In the genomic region with DNA sequence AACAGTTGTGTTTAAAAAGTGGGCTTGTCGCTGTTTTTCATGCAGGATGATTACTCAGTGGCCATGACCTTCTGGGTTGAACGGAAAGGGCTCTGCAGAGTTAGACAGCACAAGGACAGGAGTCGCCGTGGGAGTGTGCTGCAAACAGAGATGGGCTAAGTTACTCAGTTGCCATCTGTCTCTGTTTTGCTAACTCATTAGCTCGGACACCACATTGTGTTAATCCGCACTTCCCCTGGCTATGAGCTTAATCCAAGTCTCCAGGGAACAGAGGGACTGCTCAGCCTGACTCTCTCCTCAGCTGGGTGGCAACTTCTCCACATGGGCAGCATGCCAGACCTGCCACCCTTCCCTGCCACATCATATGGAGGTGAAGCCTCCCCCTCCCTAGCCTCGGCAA, we compare ENCODE assay signal across 10 mouse cellular contexts.
DNase-seq lines count a peak whose midpoint lies in the region; ATAC-seq and TF ChIP-seq lines count a peak whose summit lies in the region.
"Had no signal": no experiment of that assay in that cellular context is flagged by ENCODE, and none has a peak within 500 bp of the region (broad histone marks: within the 10 kb centered on the region; RNA-seq: fewer than 3 reads in every experiment).

No protein-coding gene starts in this region.

- no peak for TF ChIP-seq CTCF in forebrain, postnatal 0 days (IDR thresholded peaks at IDR 0.05; ENCODE audit: low read depth)
- no peak for TF ChIP-seq CTCF in lung, postnatal 0 days (IDR thresholded peaks at IDR 0.05)

- H3K9ac ChIP-seq in forebrain, embryonic 11.5 days (ENCODE audit: low read length): no peak overlapping the region
- H3K9ac ChIP-seq in forebrain, postnatal 0 days: no peak overlapping the region
- no peak overlapping the region for H3K9ac ChIP-seq in embryonic facial prominence, embryonic 13.5 days
- H3K9ac ChIP-seq in lung, postnatal 0 days (replicated peaks; ENCODE audit: low read depth): no peak overlapping the region
- H3K9ac ChIP-seq: stomach, embryonic 15.5 days had no signal

- WGBS in forebrain, embryonic 11.5 days: 41% methylated on average over 7 of the region's 7 CpGs
- WGBS in forebrain, postnatal 0 days: 33% methylated on average over 7 of the region's 7 CpGs
- WGBS in embryonic facial prominence, embryonic 13.5 days: 41% methylated on average over 7 of the region's 7 CpGs
- 61% methylated on average over 7 of the region's 7 CpGs for WGBS in lung, postnatal 0 days

- DNase-seq in forebrain, embryonic 11.5 days (ENCODE audit: low spot score): no peak
- no peak for DNase-seq in forebrain, postnatal 0 days
- DNase-seq in left cerebral cortex, postnatal 4 days: peak; percentile 79
- no peak for DNase-seq in left cerebral cortex, adult 11 months (ENCODE audit: low spot score)
- DNase-seq in retina, adult 2 months (ENCODE audit: low read depth, low spot score): peak; percentile 6
- DNase-seq in lung, postnatal 0 days (ENCODE audit: low spot score): no peak
- DNase-seq in urinary bladder, adult 2 months (ENCODE audit: low spot score): no peak

- H3K36me3 ChIP-seq in forebrain, embryonic 11.5 days (ENCODE audit: control insufficient read depth, insufficient read depth, low read length): no peaks in the 10 kb centered on the region
- H3K36me3 ChIP-seq in forebrain, postnatal 0 days (ENCODE audit: insufficient read depth): no peaks in the 10 kb centered on the region
- H3K36me3 ChIP-seq in embryonic facial prominence, embryonic 13.5 days: no peaks in the 10 kb centered on the region
- no peaks in the 10 kb centered on the region for H3K36me3 ChIP-seq in lung, postnatal 0 days (ENCODE audit: insufficient read depth, low read length)
- H3K36me3 ChIP-seq: stomach, embryonic 15.5 days had no signal

- H3K4me3 ChIP-seq in forebrain, embryonic 11.5 days (ENCODE audit: low read depth, low read length): no peak overlapping the region
- no peak overlapping the region for H3K4me3 ChIP-seq in forebrain, postnatal 0 days (ENCODE audit: low read depth, low read length)
- H3K4me3 ChIP-seq in embryonic facial prominence, embryonic 13.5 days: no peak overlapping the region
- no peak overlapping the region for H3K4me3 ChIP-seq in lung, postnatal 0 days (ENCODE audit: low read depth, low read length)
- H3K4me3 ChIP-seq: megakaryocyte, embryonic 14.5 days; stomach, embryonic 15.5 days had no signal

- H3K9me3 ChIP-seq in forebrain, embryonic 11.5 days (ENCODE audit: control insufficient read depth, low read length): no peaks in the 10 kb centered on the region
- no peaks in the 10 kb centered on the region for H3K9me3 ChIP-seq in forebrain, postnatal 0 days (ENCODE audit: low read length)
- H3K9me3 ChIP-seq in embryonic facial prominence, embryonic 13.5 days: no peaks in the 10 kb centered on the region
- no peaks in the 10 kb centered on the region for H3K9me3 ChIP-seq in lung, postnatal 0 days (ENCODE audit: low read length)
- H3K9me3 ChIP-seq: megakaryocyte, embryonic 14.5 days; stomach, embryonic 15.5 days had no signal

- no peak overlapping the region for H3K4me2 ChIP-seq in forebrain, embryonic 11.5 days (ENCODE audit: low read depth, low read length, severe bottlenecking)
- H3K4me2 ChIP-seq in forebrain, postnatal 0 days (ENCODE audit: low read depth): no peak overlapping the region
- no peak overlapping the region for H3K4me2 ChIP-seq in embryonic facial prominence, embryonic 13.5 days
- no peak overlapping the region for H3K4me2 ChIP-seq in lung, postnatal 0 days (replicated peaks; ENCODE audit: low read depth, low read length)
- H3K4me2 ChIP-seq: stomach, embryonic 15.5 days had no signal

- no peaks in the 10 kb centered on the region for H3K27me3 ChIP-seq in forebrain, embryonic 11.5 days (ENCODE audit: control insufficient read depth, insufficient read depth, low read length)
- H3K27me3 ChIP-seq in forebrain, postnatal 0 days (ENCODE audit: insufficient read depth, low read length): no peaks in the 10 kb centered on the region
- no peaks in the 10 kb centered on the region for H3K27me3 ChIP-seq in embryonic facial prominence, embryonic 13.5 days
- no peaks in the 10 kb centered on the region for H3K27me3 ChIP-seq in lung, postnatal 0 days (replicated peaks; ENCODE audit: insufficient read depth, low read length)
- H3K27me3 ChIP-seq: stomach, embryonic 15.5 days had no signal

- no peak overlapping the region for H3K27ac ChIP-seq in forebrain, embryonic 11.5 days (ENCODE audit: low read depth, low read length)
- no peak overlapping the region for H3K27ac ChIP-seq in forebrain, postnatal 0 days (ENCODE audit: low read depth, low read length)
- peak overlapping the region; percentile 34; the same call in 1 of the 2 replicates for H3K27ac ChIP-seq in embryonic facial prominence, embryonic 13.5 days
- no peak overlapping the region for H3K27ac ChIP-seq in lung, postnatal 0 days (ENCODE audit: low read length)
- H3K27ac ChIP-seq: stomach, embryonic 15.5 days had no signal

- intact Hi-C loops in left cerebral cortex, postnatal 4 days (cut with DNase I): no loop called here

- TF ChIP-seq EP300 in lung, postnatal 0 days (IDR thresholded peaks at IDR 0.05): no peak

- ATAC-seq in forebrain, embryonic 11.5 days (replicated peaks; ENCODE audit: low FRiP score): 0 out of 2 replicates have a peak, but pooled peaks have one; percentile 30
- ATAC-seq in forebrain, postnatal 0 days: no peak
- no peak for ATAC-seq in embryonic facial prominence, embryonic 13.5 days (ENCODE audit: insufficient number of reproducible peaks, insufficient read depth, low FRiP score, low TSS enrichment, low read depth)
- ATAC-seq in lung, postnatal 0 days: no peak

- peaks cover 4% of the 10 kb centered on the region; the same call in 1 of the 2 replicates for H3K4me1 ChIP-seq in forebrain, embryonic 11.5 days (replicated peaks; ENCODE audit: control insufficient read depth, insufficient read depth, low read length)
- H3K4me1 ChIP-seq in forebrain, postnatal 0 days (ENCODE audit: insufficient read depth): no peaks in the 10 kb centered on the region
- H3K4me1 ChIP-seq in embryonic facial prominence, embryonic 13.5 days: peaks cover 28% of the 10 kb centered on the region
- H3K4me1 ChIP-seq in lung, postnatal 0 days (ENCODE audit: insufficient read depth, low read depth, low read length): peaks cover 8% of the 10 kb centered on the region

Comparison
In these comparisons a context has a peak if more than half of its experiments do, and no peak if none do; other contexts are left out.
1. DNase-seq: peak in left cerebral cortex, postnatal 4 days (single experiment) and retina, adult 2 months (single experiment); none in forebrain, embryonic 11.5 days (single experiment), forebrain, postnatal 0 days (single experiment), left cerebral cortex, adult 11 months (single experiment), lung, postnatal 0 days (single experiment) and urinary bladder, adult 2 months (single experiment).